Mouse (Mus musculus) embryonic facial prominence, embryonic 14.5 days (tissue): ENCODE measurements around the gene Slf2. TPM values are rescaled to one million over a fixed set of nuclear protein-coding genes. Genes with fewer than 3 reads are reported as not detected.

ENCODE experiments used
- ATAC-seq: fragments of 200-750 bp; cut with Nextera tagmentation; 2 replicates; pipeline ENCODE4 v1.8.0; 2017; ENCODE audit warnings: low read depth, moderate number of reproducible peaks, moderate TSS enrichment
- DNase-seq: peaks from one replicate; pipeline ENCODE4 v3.0.0-alpha.2; 2015; ENCODE audit warnings: low spot score
- H3K27ac ChIP-seq: fragments of 300-500 bp; sonication (generic); replicated peaks from 2 replicates; pipeline ENCODE4 v1.5.1; 2014; ENCODE audit warnings: low read depth, mild to moderate bottlenecking, low read length, moderate library complexity
- H3K27me3 ChIP-seq: fragments of 300-500 bp; sonication (generic); replicated peaks from 2 replicates; pipeline ENCODE4 v1.6.1; 2014; ENCODE audit warnings: low read length; ENCODE audit not compliant: control insufficient read depth, insufficient read depth
- H3K36me3 ChIP-seq: fragments of 300-500 bp; sonication (generic); 2 replicates; pipeline ENCODE4 v1.6.1; 2014; ENCODE audit warnings: low read length, mixed read lengths; ENCODE audit not compliant: control insufficient read depth, insufficient read depth
- H3K4me1 ChIP-seq: fragments of 300-500 bp; sonication (generic); 2 replicates; pipeline ENCODE4 v1.6.1; 2014; ENCODE audit warnings: antibody characterized with exemption, low read length; ENCODE audit not compliant: control insufficient read depth, insufficient read depth
- H3K4me2 ChIP-seq: fragments of 300-500 bp; sonication (generic); 2 replicates; pipeline ENCODE4 v1.6.1; 2014; ENCODE audit warnings: low read depth, mild to moderate bottlenecking, low read length, moderate library complexity, mixed read lengths
- H3K4me3 ChIP-seq: fragments of 300-500 bp; sonication (generic); 2 replicates; pipeline ENCODE4 v1.5.1; 2014; ENCODE audit warnings: low read depth, mild to moderate bottlenecking, low read length
- H3K9ac ChIP-seq: fragments of 300-500 bp; sonication (generic); 2 replicates; pipeline ENCODE4 v1.6.1; 2014; ENCODE audit warnings: low read depth, mild to moderate bottlenecking, low read length, moderate library complexity, mixed read lengths
- H3K9me3 ChIP-seq: fragments of 300-500 bp; sonication (generic); 2 replicates; pipeline ENCODE4 v1.6.1; 2016; ENCODE audit warnings: low read length; ENCODE audit not compliant: control insufficient read depth
- WGBS: fragments of 180-500 bp; shearing (Covaris S2); extraction: QIAGEN DNeasy Blood & Tissue Kit; methylation state at CpG from one replicate; pipeline ENCODE4 v1.1.7; 2014; 5-methylcytosine and 5-hydroxymethylcytosine counted together
- polyA plus RNA-seq: library from polyadenylated mRNA; unstranded; fragments of >200 nt; fragmentation: Nextera tagmentation; extraction: Ambion mirVana; gene quantifications from 2 replicates; pipeline ENCODE4 v1.2.1, GENCODE M21; 2014

Slf2 gene
- polyA plus RNA-seq, 1 experiment from 2014 or later, result 38.4 TPM

DNA sequence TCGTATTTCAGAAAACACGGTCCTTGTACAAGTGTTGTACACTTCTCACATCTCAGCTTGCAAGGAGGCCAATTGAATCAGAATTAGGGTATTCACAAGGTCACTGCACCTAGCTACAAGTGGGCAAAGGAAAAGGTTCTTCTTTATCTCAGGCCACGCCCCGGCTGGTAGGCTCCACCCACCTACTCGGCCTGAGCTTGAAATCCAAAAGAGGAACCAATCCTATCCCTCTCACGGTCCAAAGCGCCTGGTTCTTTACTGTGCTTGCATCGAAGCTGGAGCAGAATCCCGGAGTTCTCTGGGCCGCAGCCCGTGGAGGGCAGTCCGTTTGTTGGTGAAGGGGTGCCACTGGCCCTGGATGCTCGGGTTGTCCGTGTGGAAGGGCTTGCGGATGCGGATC, 74.5 kb downstream of the Slf2 start, which contains the start of gene Twnk:
Twnk (plus strand) TSS at position 220 of the 400 bp plus-strand sequence.
- Histone ChIP-seq H3K4me1 (peaks cover 13% of the 10 kb centered on the region), H3K4me3 (peak within 1 kb of the TSS; percentile 90), H3K27ac (peak within 1 kb of the TSS; percentile 75), H3K9ac (peak within 1 kb of the TSS; percentile 82), H3K4me2 (peak within 1 kb of the TSS; percentile 95), H3K9me3 (no peaks in the 10 kb centered on the region), H3K36me3 (peaks cover 53% of the 10 kb centered on the region), H3K27me3 (no peaks in the 10 kb centered on the region)
- 13% methylated on average over 16 of the region's 16 CpGs for WGBS
- DNase-seq (no peak), ATAC-seq (no peak)

GRCm38 (mm10) chr19:45005957-45006712, 75.2 kb downstream of the Slf2 start, which contains the start of gene Mrpl43:
Mrpl43 (minus strand) TSS chr19:45006442.
- Histone ChIP-seq H3K4me1 (peaks cover 13% of the 10 kb centered on the region), H3K36me3 (peaks cover 53% of the 10 kb centered on the region), H3K9me3 (no peaks in the 10 kb centered on the region), H3K4me2 (peak within 1 kb of the TSS; percentile 95), H3K9ac (peak within 1 kb of the TSS; percentile 82), H3K4me3 (peak within 1 kb of the TSS; percentile 90), H3K27ac (peak within 1 kb of the TSS; percentile 75), H3K27me3 (no peaks in the 10 kb centered on the region)
- peak; percentile 93 for ATAC-seq
- under 1% methylated on average over 60 of the region's 82 CpGs for WGBS
- DNase-seq, result peak; percentile 94

DNA sequence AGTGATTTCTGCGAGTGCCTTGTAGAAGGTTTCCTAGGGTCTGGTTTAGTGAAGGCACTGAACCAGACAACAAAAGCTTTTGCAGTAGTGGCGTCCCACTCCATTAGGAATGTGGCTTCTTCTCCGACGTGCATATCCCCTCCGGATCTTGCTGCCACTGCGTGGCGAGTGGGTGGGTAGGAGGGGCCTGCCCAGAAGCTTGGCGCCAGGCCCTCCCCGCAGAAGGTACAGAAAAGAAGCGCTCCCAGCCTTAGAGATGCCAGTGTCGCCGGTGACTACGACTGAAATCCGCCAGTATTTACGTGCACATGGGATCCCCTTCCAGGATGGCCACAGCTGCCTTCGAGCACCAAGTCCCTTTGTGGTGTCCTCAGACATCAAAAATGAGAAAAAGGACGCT, 76.1 kb downstream of the Slf2 start:
- Histone ChIP-seq H3K36me3 (peaks cover 55% of the 10 kb centered on the region), H3K9me3 (no peaks in the 10 kb centered on the region)
- WGBS, result 38% methylated on average over 17 of the region's 17 CpGs

DNA sequence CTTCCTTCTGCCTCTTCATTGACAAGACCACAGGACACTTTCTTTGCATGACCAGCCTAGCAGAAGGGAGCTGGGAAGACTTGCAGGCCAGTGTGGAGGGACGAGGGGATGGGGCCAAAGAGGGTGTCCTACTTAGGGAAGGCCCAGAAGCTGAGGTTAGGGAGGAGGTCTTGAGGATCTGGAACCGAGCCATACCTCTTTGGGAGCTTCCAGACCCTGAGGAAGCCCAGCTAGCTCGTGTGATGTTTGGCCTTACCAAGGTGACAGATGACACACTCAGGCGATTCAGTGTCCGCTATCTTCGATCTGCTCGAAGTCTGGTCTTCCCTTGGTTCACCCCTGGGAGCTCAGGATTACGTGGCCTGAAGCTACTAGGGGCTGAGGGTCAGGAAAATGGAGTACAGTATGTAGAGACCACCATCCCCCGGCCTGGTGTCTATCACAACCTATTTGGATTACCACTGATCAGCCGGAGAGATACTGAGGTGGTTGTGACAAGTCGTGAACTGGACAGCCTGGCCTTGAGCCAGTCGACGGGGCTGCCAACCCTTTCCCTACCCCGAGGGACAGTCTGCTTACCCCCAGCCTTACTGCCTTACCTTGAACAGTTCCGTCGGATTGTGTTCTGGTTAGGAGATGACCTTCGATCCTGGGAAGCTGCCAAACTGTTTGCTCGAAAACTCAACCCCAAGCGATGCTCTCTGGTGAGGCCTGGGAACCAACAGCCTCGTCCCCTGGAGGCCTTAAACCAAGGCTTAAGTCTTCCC, 76.7 kb downstream of the Slf2 start:
- Histone ChIP-seq H3K4me3 (peak overlapping the region; percentile 90), H3K4me1 (peaks cover 13% of the 10 kb centered on the region), H3K9ac (peak overlapping the region; percentile 82), H3K4me2 (peak overlapping the region; percentile 95), H3K36me3 (peaks cover 55% of the 10 kb centered on the region), H3K27ac (no peak overlapping the region), H3K27me3 (no peaks in the 10 kb centered on the region), H3K9me3 (no peaks in the 10 kb centered on the region)
- DNase-seq (no peak), ATAC-seq (no peak)
- 91% methylated on average over 20 of the region's 20 CpGs for WGBS

More for the DNA sequence above, 76.1 kb downstream of the Slf2 start:
- ATAC-seq (no peak), DNase-seq (no peak)
- Histone ChIP-seq H3K27me3 (no peaks in the 10 kb centered on the region), H3K4me1 (peaks cover 13% of the 10 kb centered on the region), H3K4me2 (peak overlapping the region; percentile 95), H3K9ac (peak overlapping the region; percentile 82), H3K4me3 (peak overlapping the region; percentile 90), H3K27ac (peak overlapping the region; percentile 75)

- WGBS, result 87% methylated on average over 4 of the region's 4 CpGs
- Histone ChIP-seq H3K27me3 (no peaks in the 10 kb centered on the region), H3K4me3 (no peak overlapping the region), H3K9me3 (no peaks in the 10 kb centered on the region), H3K9ac (no peak overlapping the region), H3K36me3 (peaks cover 34% of the 10 kb centered on the region), H3K4me2 (no peak overlapping the region), H3K4me1 (peaks cover 25% of the 10 kb centered on the region), H3K27ac (no peak overlapping the region)
- DNase-seq (no peak), ATAC-seq (no peak)
Measured at GRCm38 (mm10) chr19:45010646-45011045, 79.7 kb downstream of the Slf2 start.

DNA sequence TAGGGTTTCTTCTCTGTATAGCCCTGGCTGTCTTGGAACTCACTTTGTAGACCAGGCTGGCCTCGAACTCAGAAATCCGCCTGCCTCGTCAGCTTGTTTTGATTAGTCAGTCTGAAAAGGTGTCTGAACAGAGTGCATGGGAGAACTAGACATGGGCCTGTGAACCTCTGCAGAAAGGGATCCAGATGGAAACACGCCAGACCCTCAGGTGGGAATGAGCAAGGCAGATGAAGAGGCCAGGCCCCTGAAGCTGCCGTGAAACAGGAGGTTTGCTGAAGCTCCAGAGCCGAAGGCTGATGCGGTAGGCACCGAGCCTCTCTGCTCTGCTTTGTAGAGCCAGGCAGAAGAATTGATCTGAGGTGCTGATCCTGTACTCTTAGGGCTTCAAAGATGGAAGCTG, 81.3 kb downstream of the Slf2 start:
- peak overlapping the region; percentile 38; the same call in 1 of the 2 replicates for H3K9ac ChIP-seq
- DNase-seq, result no peak
- WGBS, result 67% methylated on average over 8 of the region's 8 CpGs
- ATAC-seq, result no peak
- peaks cover 22% of the 10 kb centered on the region for H3K4me1 ChIP-seq
- H3K4me2 ChIP-seq, result no peak overlapping the region
- no peaks in the 10 kb centered on the region for H3K9me3 ChIP-seq
- H3K4me3 ChIP-seq, result no peak overlapping the region
- H3K36me3 ChIP-seq, result peaks cover 34% of the 10 kb centered on the region
- no peaks in the 10 kb centered on the region for H3K27me3 ChIP-seq
- H3K27ac ChIP-seq, result 0 out of 2 replicates have a peak overlapping the region, but pooled peaks have one; percentile 99

DNA sequence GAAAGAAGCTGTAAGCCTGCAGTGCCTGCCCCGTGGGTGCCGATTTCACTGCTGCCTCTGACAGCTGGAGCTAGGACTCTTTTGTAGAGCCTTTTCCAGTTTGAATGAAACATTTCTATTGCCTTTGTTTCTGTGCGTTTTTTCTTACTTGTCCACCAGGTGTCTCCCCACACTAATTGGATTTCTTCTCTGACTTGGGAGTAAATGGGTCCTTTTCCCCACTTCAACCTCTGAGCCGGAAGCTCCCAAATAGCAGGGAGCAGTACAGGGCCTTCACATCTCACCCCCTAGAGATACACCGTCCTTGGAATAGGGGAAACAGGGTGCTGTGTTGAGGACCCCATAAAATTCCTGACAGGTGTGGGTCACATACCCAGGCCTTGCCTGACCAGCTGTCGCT, 81.7 kb downstream of the Slf2 start:
- Histone ChIP-seq H3K9me3 (no peaks in the 10 kb centered on the region), H3K4me3 (no peak overlapping the region), H3K4me2 (no peak overlapping the region), H3K27ac (peak overlapping the region; percentile 99), H3K27me3 (no peaks in the 10 kb centered on the region), H3K36me3 (peaks cover 34% of the 10 kb centered on the region), H3K9ac (peak overlapping the region; percentile 38; the same call in 1 of the 2 replicates), H3K4me1 (peaks cover 19% of the 10 kb centered on the region)
- ATAC-seq (no peak), DNase-seq (peak; percentile 60)
- 22% methylated on average over 6 of the region's 6 CpGs for WGBS

DNA sequence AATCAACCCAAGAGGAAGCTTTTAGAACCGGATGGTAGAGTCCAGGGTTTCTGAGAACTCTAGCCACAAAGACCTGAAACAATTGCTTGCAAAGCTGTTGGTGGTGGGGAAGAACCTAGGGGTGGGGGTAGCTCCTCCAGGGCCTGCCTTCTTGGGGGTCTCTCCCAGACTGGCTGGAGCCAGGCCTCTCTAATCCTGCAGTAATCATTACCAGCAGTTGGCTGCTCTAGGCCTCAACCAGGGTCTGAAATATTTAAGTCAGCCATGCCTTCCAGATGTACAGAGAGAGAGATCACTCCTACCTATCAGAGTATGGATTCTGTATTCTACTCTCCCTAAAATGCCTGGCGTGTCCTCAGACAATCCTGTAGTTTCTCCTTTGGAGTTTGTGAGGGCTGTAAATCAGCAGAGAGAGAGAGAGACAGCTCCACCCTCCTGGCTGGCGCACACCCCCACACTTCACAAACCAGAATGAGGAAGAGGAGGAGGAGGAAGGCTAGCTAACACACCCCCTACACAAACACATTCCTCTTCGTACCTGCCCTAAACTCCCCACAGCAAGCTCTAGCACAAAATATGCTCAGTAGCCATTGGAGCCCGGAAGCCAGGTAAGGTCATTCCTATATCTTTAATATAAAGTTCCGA, 82.8 kb downstream of the Slf2 start:
- Histone ChIP-seq H3K27me3 (no peaks in the 10 kb centered on the region), H3K36me3 (peaks cover 26% of the 10 kb centered on the region), H3K4me1 (peaks cover 19% of the 10 kb centered on the region), H3K9ac (0 out of 2 replicates have a peak overlapping the region, but pooled peaks have one; percentile 1), H3K9me3 (no peaks in the 10 kb centered on the region), H3K4me2 (peak overlapping the region; percentile 70; the same call in 1 of the 2 replicates), H3K4me3 (no peak overlapping the region), H3K27ac (peak overlapping the region; percentile 99)
- WGBS, result 37% methylated on average over 6 of the region's 6 CpGs
- DNase-seq (peak; percentile 63), ATAC-seq (no peak)
